Mouse (Mus musculus) urinary bladder, adult 2 months (tissue): Measurements from ENCODE around the gene Acacb. TPM values are rescaled to one million over a fixed set of nuclear protein-coding genes. Genes with fewer than 3 reads are reported as not detected.

ENCODE experiments used
- DNase-seq: peaks from one replicate; pipeline ENCODE4 v3.0.0; 2022; ENCODE audit warnings: low spot score
- polyA plus RNA-seq: library from polyadenylated mRNA; depleted of rRNA; stranded (reverse); fragments of >200 nt; gene quantifications from 2 replicates; pipeline ENCODE4 v1.2.3, GENCODE M21; 2012; rRNA removed

Gene Acacb
- 7.7 and 9.6 TPM in 2 replicates for polyA plus RNA-seq

DNA sequence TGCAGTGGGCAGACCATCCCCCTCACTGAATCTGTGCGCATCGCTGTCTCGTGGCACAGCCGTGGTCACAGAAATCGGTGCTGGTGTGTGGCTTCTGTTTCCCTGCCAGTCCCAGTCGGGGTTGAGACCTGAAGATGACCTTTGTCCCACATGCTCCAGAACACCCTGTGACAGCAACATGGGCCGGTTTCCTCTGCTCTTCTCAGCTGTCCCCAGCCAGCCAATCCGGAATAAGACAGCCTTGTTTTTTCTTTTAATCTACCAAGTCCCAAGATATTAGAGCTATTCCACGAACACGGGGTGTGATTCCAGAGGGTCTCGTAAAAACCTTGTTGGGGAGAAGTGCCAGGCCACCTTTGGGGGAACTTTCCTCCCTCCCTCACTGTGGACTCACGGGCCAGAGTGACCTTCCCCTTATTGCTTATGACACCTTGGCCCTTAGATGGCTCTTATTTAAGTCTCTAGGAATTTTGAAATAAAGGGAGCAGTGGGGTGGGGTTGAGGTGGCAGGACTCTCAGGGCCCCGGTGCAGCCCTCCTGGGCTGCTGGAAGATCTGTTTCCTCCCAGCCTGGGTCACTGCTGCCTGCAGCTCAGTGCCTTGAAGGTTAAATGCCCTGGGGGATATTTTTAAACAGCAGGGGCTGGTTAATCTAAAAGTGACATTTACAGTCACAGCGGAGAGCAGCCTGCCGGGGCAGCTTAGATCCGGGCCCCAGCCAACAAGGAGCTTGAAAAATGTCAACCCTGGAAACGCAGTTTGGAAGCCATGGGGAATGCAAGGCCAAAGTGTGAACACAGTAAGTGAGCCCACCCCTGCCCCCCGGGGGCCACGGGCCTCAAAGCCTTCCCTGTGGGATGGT lies at the start of gene Acacb:
Gene Acacb, plus strand, starts transcription at position 508 of the 861 bp plus-strand sequence.
- no peak for DNase-seq

DNA sequence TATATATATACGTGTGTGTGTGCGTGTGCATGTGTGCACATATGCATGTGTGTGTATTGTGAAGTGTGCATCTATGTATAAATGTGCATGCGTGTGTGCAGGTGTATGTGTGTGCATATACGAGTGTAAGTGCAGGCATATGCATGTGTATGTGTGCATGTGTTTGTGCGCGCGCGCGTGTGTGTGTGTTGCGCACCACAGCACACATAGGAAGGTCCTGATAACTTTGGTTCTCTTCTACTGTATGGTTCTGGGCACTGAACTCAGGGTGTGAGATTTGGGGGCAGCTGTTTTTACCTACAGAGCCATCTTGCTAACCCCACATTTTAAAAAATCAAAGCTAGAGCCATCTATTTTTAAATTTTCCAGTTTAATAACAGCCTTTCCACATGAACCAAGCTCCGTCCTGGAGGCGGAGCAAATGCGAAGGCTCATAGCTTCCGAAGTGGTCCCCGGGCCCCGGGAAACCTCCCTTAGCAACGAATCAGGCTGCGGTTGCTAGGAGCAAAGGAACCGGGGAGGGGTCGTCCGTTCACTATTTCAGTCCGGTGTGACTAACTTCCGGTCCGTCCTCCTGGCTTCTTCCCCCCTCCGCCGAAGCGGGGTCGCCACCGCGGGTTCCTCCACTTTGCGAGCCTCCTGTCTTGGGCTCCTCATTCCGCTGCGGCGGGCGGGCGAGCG lies 46.5 kb upstream of the Acacb start:
- peak; percentile 91 for DNase-seq

DNA sequence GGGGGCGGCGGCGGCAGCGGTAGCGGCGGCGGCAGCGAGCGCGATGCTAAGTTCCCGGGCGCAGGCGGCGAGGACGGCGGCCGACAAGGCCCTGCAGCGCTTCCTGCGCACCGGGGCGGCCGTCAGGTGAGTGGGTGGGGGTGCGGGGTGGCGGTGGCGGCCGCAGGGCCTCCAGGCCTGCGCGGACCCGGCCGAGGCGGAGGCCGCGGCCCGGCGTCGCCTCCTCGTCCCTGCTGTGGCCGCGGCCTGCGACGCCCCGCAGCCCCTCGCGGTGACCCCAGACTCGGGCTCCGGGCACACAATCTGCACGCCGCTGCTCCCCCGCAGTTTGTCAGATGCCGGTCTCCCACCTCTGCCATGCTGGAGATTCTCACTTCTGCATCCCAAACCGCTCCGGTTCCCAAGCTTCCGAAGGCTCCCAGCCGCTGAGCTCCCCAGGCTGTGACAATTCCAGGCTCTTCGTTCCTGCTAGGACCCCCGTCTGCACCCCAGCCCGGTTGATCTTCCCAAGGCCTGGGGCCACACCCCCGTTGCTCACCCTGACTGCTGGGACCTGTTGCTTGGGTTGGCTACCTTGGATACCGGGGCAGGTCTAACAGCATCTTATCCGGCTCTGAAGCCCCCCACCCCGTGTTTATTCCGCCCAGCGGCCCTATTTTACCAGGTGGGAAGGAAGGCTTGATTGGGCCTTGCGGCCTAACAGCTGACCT lies 45.8 kb upstream of the Acacb start:
- DNase-seq = peak; percentile 25

DNA sequence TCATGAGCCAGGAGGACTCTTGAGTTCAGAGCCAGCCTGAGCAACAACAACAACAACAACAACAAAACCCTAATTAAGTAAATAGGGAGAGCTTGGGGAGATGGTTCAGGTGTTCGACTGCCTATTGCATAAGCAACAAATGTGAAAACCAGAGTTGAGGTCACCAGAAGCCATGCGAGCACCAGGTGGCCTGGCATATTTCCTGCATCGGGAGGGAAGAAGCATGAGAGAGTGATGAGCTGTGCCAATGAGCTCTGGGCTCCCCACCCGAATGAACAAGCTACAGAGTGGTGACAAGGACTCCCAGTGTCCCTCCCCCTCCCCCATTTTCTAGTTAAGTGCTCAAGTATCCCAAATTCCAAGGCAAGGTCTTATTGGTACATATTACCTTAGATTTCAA lies 44.5 kb upstream of the Acacb start:
- DNase-seq = no peak

DNA sequence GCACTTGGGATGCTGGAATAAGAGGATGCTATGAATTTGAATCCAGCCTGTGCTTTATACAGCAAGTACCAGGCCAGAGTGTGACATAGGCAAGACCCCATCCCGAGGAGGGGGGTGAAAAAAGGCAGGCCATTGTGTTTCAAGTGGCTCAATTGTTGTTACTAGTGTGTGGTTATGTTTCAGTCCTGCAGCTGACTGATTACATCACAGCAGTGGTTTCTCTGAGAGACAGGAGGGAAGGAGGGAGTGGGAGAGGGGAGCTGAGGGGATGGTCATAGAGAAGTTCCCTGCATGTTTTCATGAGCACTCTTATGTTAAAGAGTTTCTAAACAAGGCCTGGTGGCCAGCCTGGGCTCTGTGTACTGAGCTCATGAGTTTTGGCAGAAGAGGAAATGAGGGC lies 43.5 kb upstream of the Acacb start:
- no peak for DNase-seq

DNA sequence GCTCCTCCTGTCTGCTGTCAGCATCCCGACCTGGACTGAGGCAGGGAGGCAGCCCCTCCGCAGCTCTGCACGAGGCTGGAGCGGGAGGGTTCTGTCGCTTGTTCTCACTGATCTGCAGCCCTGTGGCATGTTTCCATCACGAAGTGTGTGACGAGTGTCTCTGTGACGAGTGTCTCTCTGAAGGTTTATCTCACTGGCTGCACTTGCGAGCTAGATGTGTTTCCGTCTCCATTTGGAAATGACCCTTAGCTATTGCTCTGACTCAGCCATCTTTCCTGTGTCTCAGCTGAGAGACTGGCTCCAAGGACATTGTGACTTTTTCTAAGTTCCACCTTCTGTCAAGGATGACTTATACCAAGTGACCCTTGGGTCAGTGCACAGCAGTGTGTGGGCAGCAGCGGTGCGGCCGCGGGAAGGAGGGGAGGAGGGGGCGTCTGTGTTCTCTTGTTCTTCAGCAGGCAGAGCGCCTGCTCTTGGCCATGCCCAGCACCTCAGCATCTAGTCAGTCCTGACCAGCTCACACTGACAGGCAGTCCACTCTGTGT lies 39.9 kb upstream of the Acacb start:
- DNase-seq = no peak

DNA sequence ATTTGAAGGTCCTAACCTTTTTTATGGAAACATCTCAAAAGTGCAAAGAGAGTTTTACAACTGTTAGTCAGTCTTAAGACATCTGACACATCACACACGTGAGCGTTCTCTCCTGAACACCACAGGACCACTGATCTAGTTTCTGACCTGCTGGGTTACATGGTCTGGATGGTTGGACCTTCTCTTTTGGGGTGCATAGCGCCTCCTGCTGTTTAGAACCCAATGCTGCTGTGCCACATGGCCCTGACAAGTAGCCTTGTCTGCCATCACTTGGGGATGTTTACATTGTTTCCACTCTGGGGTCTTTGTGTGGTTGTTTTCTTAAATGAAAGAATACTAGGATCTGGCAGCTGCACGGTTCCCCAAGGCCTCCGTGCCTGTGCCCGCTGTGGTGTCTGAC lies 33.0 kb upstream of the Acacb start:
- DNase-seq = no peak

DNA sequence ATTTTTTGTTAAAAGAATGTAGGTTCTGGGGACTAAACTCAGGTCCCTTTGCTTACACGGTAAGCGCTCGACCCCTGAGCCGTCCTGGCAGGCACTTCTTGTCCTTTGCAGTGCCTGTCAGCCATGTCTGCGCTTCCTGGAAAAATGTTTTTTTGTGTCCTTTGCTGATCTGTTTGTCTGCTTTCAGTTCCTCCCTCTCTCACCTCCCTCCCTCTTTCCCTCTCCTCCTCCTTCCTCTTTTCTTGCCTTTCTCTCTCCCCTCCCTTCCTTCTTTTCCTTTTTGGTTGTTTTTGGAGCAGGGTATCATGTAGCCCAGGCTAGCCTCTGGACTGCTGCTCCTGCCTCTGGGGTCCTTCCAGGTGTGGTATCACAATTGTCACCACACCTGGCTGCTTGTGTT lies 31.3 kb upstream of the Acacb start:
- DNase-seq = no peak

DNA sequence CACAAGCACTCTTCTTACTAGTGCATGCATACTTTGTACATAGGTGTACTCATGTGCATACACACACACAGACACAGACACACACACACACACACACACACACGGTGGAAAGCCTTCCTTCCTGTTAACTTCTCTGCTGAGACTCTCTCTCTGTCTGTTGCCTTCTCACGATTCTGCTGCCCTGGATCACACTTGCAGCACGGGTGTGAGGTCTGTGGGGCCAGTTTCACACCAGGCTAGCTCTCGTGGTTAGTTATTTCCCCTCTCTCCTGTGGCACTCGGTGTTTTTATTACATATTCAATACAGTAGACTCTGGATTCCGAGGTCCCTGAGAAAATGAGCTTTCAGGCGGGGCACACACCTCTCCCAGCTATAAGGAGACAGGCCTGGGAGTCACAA lies 29.7 kb upstream of the Acacb start:
- no peak for DNase-seq

DNA sequence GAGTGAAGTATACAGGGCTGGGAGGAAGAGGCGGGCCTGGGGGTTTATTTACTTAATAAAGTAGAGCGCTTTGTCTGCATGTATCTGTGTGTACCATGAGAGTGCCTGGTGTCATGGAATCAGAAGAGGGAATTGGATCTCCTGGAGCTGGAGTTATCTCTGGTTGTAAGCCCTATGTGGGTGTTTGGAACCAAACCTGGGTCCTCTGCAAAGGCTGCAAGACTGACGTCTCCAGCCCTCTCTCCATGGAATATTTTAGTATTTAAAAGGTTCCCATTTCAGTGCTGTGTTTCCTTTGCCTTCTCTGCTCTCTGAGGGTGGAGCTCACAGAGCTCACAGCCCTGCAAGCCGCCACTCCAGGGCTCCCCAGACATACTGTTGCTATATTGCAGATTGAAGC lies 26.5 kb upstream of the Acacb start:
- DNase-seq = no peak

DNA sequence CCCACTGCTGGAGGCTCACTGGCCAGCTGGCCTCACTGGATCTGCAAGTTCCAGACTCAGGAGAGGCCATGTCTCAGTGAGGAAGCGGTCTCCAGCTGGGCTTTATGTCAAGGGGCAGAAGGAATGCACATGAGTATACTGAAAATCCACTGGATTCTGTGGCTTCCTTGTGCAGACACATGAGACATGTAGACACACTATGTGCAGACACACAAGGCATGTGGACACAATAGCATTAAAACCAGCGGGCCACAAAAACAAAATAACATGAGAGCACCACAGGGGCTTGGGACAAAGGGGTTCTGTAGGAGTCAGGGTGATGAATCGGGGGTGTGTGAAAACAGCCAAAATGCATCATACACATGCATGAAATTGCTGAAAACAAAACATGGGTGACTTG lies 20.3 kb upstream of the Acacb start:
- no peak for DNase-seq

DNA sequence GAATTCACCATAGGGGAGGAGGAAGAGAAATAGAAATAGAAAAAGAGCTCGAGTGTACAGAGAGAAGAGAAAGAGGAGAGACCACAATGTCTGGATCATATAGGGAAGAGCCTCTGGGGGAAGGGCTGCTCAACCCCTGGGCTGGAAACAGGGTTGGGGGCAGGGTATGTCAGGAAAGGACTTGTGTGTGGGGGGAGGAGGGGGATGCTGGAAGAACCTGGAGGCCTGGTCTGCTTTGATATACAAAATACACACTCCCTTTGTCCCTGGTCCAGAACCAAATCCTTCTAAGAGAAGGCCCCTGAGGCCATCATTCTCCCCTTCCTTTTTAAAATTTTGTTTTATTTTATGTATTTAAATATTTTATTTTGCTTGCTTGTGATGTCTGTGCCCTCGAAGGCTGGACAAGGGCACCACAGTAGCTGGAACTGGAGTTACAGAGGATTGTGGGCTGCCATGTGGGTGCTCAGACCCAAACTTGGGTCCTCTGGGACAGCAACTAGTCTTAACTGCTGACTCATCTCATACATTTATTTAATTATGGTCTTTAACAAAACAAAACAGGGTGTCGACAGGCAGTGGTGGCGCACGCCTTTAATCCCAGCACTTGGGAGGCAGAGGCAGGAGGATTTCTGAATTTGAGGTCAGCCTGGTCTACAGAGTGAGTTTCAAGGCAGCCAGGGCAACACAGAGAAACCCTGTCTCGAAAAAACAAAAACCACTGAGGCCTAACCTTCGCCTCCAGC lies 19.7 kb upstream of the Acacb start:
- DNase-seq = no peak

DNA sequence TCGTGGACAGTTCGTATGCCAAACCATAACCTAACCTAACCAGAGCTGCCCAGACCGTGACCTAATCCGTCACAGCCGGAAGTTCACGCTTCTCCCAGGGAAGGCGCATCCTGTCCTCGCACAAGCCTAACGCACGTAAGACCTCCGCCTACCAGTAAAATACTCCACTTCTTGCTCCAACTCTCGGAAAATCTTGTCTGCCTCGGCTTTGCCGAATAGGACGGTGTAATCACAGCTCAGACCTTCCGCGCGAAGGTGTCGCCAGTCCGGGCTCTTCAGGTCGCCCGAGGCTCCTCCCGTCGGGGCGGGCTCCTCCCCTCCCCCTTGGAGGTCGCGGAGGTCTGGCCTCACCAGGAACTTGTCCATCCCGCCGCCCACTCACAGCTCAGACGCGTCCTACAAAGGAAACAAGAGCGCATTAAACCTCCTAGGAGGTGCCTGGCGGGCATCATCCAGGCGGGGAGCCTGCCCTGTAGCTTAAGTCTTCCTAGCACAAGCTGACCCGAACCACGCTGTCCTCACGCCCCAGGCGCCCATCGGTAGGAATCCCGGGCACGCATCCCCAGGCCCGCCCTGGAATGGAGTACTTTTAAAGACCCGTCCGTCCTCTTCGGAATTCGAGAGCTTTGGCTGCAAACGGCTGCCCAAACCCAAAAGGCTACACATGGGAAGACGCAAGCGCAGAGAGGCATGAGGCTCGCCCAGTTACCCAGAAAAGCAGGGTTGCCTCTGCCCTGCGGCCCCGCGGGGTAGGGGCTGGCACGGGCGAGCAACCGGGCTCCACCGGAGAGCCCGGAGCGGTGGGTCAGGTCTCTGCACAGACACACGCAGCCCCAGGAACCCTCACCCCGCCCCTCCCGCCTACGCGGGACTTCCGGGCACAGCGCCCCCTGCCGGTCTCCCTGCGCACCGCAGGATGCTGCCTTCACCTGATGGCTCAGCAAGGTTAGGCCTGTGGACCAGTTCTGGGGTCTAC lies 18.7 kb upstream of the Acacb start, which contains the start of gene Alkbh2:
Gene Alkbh2, minus strand, starts transcription at position 845 of the 976 bp plus-strand sequence.
- DNase-seq = peak; percentile 81

DNA sequence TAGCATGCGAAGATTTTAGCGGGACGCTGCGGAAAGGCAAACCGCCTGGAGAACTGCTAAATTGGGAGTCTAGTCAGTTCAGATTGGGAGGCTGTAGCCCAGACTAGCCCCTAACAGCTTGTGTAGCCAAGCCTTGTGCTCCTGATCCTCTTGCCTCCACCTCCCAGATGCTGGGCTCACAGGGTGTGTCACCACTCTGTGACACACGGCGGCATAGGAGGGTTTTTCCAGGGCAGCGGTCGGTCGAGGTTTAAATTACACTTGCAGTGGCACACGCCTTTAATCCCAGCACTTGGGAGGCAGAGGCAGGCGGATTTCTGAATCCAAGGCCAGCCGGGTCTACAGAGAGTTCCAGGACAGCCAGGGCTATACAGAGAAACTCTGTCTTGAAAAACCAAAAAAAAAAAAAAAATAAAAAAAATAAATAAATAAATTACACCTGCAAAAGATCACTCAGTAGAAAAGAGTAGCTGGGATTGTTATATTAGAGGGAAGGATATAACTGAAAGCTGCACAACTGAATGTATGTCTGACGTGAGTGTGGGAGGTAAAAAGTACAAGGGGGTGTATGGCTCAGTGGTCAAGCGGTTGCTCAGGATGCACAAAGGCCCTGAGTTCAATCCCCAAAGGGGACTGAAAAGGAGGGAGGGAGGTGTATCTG lies 16.7 kb upstream of the Acacb start:
- no peak for DNase-seq

DNA sequence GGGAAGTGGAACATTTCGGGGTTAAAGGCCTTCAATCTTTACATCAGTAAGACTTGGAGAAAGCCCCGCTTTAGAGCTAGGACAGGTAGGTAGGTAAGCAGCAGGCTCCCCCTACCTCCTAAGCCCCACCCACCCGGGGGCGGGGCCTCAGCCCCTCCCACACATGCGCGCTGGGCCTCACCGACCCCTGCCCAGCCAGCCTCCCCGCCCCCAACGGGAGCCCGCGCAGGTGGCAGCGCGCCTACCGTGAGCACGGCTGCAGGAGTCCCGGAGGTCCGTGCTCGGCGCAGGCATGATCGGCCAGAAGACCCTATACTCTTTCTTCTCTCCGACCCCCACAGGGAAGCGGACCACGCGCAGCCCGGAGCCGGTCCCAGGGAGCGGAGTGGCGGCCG lies 16.1 kb upstream of the Acacb start, which contains the start of gene Ung:
Gene Ung, plus strand, starts transcription at position 176 of the 395 bp plus-strand sequence.
- DNase-seq = no peak

DNA sequence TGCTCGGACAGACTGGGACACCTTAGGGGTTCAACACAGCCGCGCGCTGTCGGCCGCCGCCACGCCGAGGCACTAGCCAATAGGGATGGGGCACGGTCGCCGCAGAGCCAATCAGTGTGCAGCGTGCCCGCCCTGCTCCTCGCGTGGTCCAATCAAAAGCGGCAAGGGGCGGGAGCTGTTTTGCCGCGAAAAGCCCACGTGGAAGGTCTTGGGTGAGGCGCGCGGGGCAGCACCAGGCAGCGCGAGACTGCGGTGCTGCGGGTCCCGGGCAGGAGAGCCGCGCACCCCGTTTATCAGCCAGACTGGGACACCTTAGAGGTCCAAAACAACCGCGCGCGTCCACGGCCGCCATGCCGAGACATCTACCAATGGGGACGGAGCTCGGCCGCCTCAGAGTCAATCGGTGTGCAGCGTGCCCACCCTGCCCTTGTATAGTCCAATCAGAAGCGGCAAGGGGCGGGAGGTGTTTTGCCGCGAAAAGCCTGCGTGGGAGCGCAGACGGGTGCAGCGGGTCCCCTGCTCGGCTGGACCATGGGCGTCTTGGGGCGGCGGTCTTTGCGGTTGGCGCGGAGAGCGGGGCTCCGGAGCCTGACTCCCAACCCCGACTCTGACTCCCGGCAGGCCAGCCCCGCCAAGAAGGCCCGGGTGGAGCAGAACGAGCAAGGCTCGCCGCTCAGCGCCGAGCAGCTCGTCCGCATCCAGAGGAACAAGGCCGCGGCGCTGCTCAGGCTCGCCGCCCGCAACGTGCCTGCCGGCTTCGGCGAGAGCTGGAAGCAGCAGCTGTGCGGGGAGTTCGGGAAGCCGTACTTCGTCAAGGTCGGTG lies 15.4 kb upstream of the Acacb start:
- DNase-seq = peak; percentile 86

DNA sequence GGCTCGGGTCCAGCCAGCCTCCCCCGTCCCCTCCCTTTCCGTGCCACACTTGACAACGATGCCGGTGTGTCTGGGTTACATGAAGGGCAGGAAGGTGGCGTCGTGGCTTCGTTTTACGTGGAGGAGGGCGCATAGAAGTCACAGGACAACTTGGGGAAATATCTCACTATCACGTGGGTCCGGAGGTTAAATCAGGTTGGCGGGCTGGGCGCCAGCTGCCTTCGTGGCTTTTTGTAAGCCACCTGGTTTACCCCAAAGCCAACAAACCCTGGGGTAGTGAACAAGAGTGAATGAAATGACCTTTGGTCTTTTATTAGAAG lies 14.9 kb upstream of the Acacb start:
- DNase-seq = no peak

DNA sequence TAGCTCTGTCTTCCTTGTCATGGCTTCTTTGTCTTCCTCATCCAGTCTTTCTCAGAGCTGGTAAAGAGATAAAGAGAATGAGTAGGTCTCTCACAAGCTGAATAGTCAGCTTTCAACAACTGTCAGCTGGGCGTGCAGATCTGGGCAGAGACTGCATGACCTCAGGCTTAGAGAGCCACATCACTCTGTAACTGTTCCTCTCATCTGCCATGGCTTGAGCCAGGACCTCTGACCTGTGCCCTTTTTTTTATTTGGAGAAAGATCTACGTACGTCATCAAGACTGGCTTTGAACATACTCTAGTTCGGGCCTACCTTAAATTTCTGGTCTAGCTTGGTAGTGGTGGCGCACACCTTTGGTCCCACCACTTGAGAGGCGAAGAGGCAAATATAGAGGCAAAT lies 13.5 kb upstream of the Acacb start:
- no peak for DNase-seq

DNA sequence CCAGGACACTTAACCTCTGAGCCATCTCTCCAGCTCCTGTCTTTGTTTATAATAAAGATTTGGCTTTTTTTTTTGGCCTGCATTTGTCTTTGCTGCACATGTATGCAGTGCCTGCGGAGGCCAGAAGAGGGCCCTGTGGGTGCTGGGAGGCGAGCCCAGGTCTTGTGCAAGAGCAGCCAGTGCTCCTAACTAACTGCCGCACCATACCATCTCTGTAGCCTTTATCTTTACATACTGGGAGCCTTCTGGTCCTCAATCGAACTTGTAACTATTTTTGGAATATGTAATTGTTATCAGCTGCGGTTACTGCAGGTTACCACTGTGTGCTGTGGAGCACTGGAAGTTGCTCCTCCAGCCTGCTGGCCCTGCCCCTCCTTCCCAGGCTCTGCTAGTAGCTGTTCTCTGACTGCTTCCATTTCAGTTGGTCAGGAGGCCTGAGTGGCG lies 12.2 kb upstream of the Acacb start:
- DNase-seq = no peak
